Mouse (Mus musculus): Measurements from ENCODE around the gene Olfr266.

DNA sequence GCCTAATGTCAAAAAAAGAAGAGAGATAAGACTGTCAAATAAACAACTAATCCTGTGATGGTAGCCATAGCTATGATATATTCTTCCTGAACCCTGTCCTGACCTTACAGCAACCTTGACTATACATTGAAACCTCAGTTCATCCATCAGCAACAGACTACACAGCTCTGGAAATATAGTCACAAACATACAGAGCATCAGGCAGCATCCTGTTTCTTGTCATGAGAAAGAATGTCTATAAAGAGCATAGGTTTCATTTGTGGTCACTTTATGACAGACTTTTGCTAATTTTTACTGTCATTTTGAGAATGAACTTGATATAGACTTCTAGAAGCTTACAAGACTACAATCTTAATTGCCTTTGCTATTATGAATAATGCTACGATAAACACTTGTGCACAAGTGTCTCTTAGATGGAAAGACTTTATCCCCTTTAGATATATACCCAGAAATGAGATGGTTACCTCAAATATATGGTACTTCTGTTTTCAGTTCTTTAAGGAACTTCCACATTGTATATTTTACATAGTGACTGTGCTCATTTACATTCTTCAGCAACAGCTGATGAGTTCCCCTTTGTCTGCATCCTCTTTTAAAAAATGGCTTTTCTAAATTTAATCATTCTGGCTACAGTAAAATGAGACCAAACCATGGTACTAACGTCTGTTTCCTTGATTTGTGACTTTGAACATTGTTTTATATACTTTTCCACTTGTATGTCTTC is 17.0 kb downstream of the Olfr266 start:
- no peak for TF ChIP-seq CTCF (conservative IDR thresholded peaks at IDR 0.05; ENCODE audit: low read length)
- TF ChIP-seq POU5F1 (IDR thresholded peaks at IDR 0.05; ENCODE audit: borderline replicate concordance, low read length) = no peak
